Mouse (Mus musculus) forebrain, embryonic 10.5 days (tissue): ENCODE results near the gene Hoxb3. TPM values are rescaled to one million over a fixed set of nuclear protein-coding genes. Genes with fewer than 3 reads are reported as not detected.
A peak's percentile ranks its signal among the peaks of the same experiment; 100 is the strongest.

Source experiments
- DNase-seq: peaks from one replicate; pipeline ENCODE4 v3.0.0-alpha.2; 2017; ENCODE audit warnings: low spot score; ENCODE audit errors: extremely low spot score
- H3K27ac ChIP-seq: fragments of 300-500 bp; sonication (generic); 2 replicates; pipeline ENCODE4 v1.5.1; 2016; ENCODE audit warnings: mild to moderate bottlenecking
- H3K27me3 ChIP-seq: fragments of 300-500 bp; sonication (generic); 2 replicates; pipeline ENCODE4 v1.6.1; 2016; ENCODE audit warnings: mild to moderate bottlenecking; ENCODE audit not compliant: poor library complexity, severe bottlenecking
- H3K36me3 ChIP-seq: fragments of 300-500 bp; sonication (generic); replicated peaks from 2 replicates; pipeline ENCODE4 v1.6.1; 2016; ENCODE audit warnings: mild to moderate bottlenecking, moderate library complexity
- H3K4me1 ChIP-seq: fragments of 300-500 bp; sonication (generic); 2 replicates; pipeline ENCODE4 v1.6.1; 2016
- H3K4me3 ChIP-seq: fragments of 300-500 bp; sonication (generic); 2 replicates; pipeline ENCODE4 v1.5.1; 2016; ENCODE audit warnings: mild to moderate bottlenecking, moderate library complexity
- H3K9me3 ChIP-seq: fragments of 300-500 bp; sonication (generic); 2 replicates; pipeline ENCODE4 v1.6.1; 2016; ENCODE audit warnings: mild to moderate bottlenecking, moderate library complexity
- WGBS: fragments of 180-500 bp; shearing (Covaris S2); methylation state at CpG from one replicate; pipeline ENCODE4 v1.1.7; 2016; 5-methylcytosine and 5-hydroxymethylcytosine counted together
- polyA plus RNA-seq: library from polyadenylated mRNA; unstranded; fragments of >200 nt; fragmentation: Nextera tagmentation; extraction: Ambion mirVana; gene quantifications from 2 replicates; pipeline ENCODE4 v1.2.1, GENCODE M21; 2016

The Hoxb3 gene
- polyA plus RNA-seq, 1 experiment from 2014 or later = not detected

- no peaks in the 10 kb centered on the region for H3K36me3 ChIP-seq
- peaks cover 24% of the 10 kb centered on the region for H3K4me1 ChIP-seq
- 1% methylated on average over 15 of the region's 15 CpGs for WGBS
- no peak overlapping the region for H3K27ac ChIP-seq
- H3K9me3 ChIP-seq = no peaks in the 10 kb centered on the region
- no peak overlapping the region for H3K4me3 ChIP-seq
- DNase-seq = no peak
- H3K27me3 ChIP-seq = peaks cover 100% of the 10 kb centered on the region
Measured at GRCm38 (mm10) chr11:96301837-96302236, 21.3 kb upstream of the Hoxb3 start.

- H3K4me3 ChIP-seq = no peak overlapping the region
Measured at GRCm38 (mm10) chr11:96302381-96303150, 20.6 kb upstream of the Hoxb3 start.

GRCm38 (mm10) chr11:96303151-96304099, 19.7 kb upstream of the Hoxb3 start, which contains the start of gene Hoxb5:
TSS of gene Hoxb5 (plus strand) at chr11:96303336.
- Histone ChIP-seq H3K4me1 (peaks cover 24% of the 10 kb centered on the region), H3K27me3 (peaks cover 100% of the 10 kb centered on the region), H3K27ac (no peak within 1 kb of the TSS), H3K36me3 (no peaks in the 10 kb centered on the region), H3K9me3 (no peaks in the 10 kb centered on the region), H3K4me3 (0 out of 2 replicates have a peak within 1 kb of the TSS, but pooled peaks have one; percentile 1)
- under 1% methylated on average over 69 of the region's 69 CpGs for WGBS
- peak; percentile 78 for DNase-seq

More at GRCm38 (mm10) chr11:96302381-96303150, 20.6 kb upstream of the Hoxb3 start:
- peaks cover 100% of the 10 kb centered on the region for H3K27me3 ChIP-seq
- no peak for DNase-seq
- H3K27ac ChIP-seq = no peak overlapping the region
- H3K4me1 ChIP-seq = peaks cover 24% of the 10 kb centered on the region
- H3K36me3 ChIP-seq = no peaks in the 10 kb centered on the region
- no peaks in the 10 kb centered on the region for H3K9me3 ChIP-seq
- 3% methylated on average over 23 of the region's 23 CpGs for WGBS

GRCm38 (mm10) chr11:96304381-96305195, 18.5 kb upstream of the Hoxb3 start:
- Histone ChIP-seq H3K4me3 (no peak overlapping the region), H3K27ac (no peak overlapping the region), H3K4me1 (peaks cover 16% of the 10 kb centered on the region), H3K9me3 (no peaks in the 10 kb centered on the region), H3K36me3 (no peaks in the 10 kb centered on the region), H3K27me3 (peaks cover 100% of the 10 kb centered on the region)
- no peak for DNase-seq
- WGBS = under 1% methylated on average over 38 of the region's 38 CpGs

- DNase-seq = no peak
- H3K27ac ChIP-seq = no peak overlapping the region
- peaks cover 12% of the 10 kb centered on the region for H3K4me1 ChIP-seq
- no peaks in the 10 kb centered on the region for H3K36me3 ChIP-seq
- H3K9me3 ChIP-seq = no peaks in the 10 kb centered on the region
- H3K4me3 ChIP-seq = no peak overlapping the region
- H3K27me3 ChIP-seq = peaks cover 100% of the 10 kb centered on the region
- 10% methylated on average over 6 of the region's 6 CpGs for WGBS
Measured at GRCm38 (mm10) chr11:96305505-96306182, 17.5 kb upstream of the Hoxb3 start.

GRCm38 (mm10) chr11:96306183-96306907, 16.8 kb upstream of the Hoxb3 start:
- WGBS = 3% methylated on average over 7 of the region's 7 CpGs
- H3K36me3 ChIP-seq = no peaks in the 10 kb centered on the region

GRCm38 (mm10) chr11:96306908-96307269, 16.2 kb upstream of the Hoxb3 start:
- no peaks in the 10 kb centered on the region for H3K9me3 ChIP-seq
- H3K4me1 ChIP-seq = peaks cover 15% of the 10 kb centered on the region
- peaks cover 100% of the 10 kb centered on the region for H3K27me3 ChIP-seq
- DNase-seq = no peak
- 5% methylated on average over 13 of the region's 13 CpGs for WGBS
- no peaks in the 10 kb centered on the region for H3K36me3 ChIP-seq
- no peak overlapping the region for H3K27ac ChIP-seq
- no peak overlapping the region for H3K4me3 ChIP-seq

More at GRCm38 (mm10) chr11:96306183-96306907, 16.8 kb upstream of the Hoxb3 start:
- Histone ChIP-seq H3K9me3 (no peaks in the 10 kb centered on the region), H3K27ac (no peak overlapping the region), H3K4me1 (peaks cover 10% of the 10 kb centered on the region), H3K27me3 (peaks cover 100% of the 10 kb centered on the region), H3K4me3 (no peak overlapping the region)
- DNase-seq = no peak

GRCm38 (mm10) chr11:96308763-96309162, 14.4 kb upstream of the Hoxb3 start:
- H3K27me3 ChIP-seq = peaks cover 100% of the 10 kb centered on the region
- WGBS = 11% methylated on average over 4 of the region's 4 CpGs
- no peaks in the 10 kb centered on the region for H3K36me3 ChIP-seq
- H3K27ac ChIP-seq = no peak overlapping the region
- no peak for DNase-seq
- no peaks in the 10 kb centered on the region for H3K9me3 ChIP-seq
- no peak overlapping the region for H3K4me3 ChIP-seq
- peaks cover 12% of the 10 kb centered on the region for H3K4me1 ChIP-seq

GRCm38 (mm10) chr11:96309288-96309687, 13.8 kb upstream of the Hoxb3 start:
- Histone ChIP-seq H3K9me3 (no peaks in the 10 kb centered on the region), H3K27ac (no peak overlapping the region), H3K4me1 (peaks cover 10% of the 10 kb centered on the region), H3K4me3 (no peak overlapping the region), H3K36me3 (no peaks in the 10 kb centered on the region), H3K27me3 (peaks cover 100% of the 10 kb centered on the region)
- no peak for DNase-seq
- 8% methylated on average over 4 of the region's 4 CpGs for WGBS

- Histone ChIP-seq H3K4me3 (no peak overlapping the region), H3K9me3 (no peaks in the 10 kb centered on the region), H3K27ac (no peak overlapping the region), H3K27me3 (peaks cover 100% of the 10 kb centered on the region), H3K4me1 (peaks cover 10% of the 10 kb centered on the region), H3K36me3 (no peaks in the 10 kb centered on the region)
- WGBS = 3% methylated on average over 20 of the region's 20 CpGs
- DNase-seq = no peak
Measured at GRCm38 (mm10) chr11:96310183-96310938, 12.8 kb upstream of the Hoxb3 start.

- 6% methylated on average over 6 of the region's 6 CpGs for WGBS
- H3K9me3 ChIP-seq = no peaks in the 10 kb centered on the region
- H3K36me3 ChIP-seq = no peaks in the 10 kb centered on the region
- peaks cover 100% of the 10 kb centered on the region for H3K27me3 ChIP-seq
- no peak for DNase-seq
- peaks cover 10% of the 10 kb centered on the region for H3K4me1 ChIP-seq
- no peak overlapping the region for H3K27ac ChIP-seq
- peak overlapping the region; percentile 22; the same call in 1 of the 2 replicates for H3K4me3 ChIP-seq
Measured at GRCm38 (mm10) chr11:96311097-96311496, 12.0 kb upstream of the Hoxb3 start.
